Mouse (Mus musculus) testis, adult 2 months (tissue): ENCODE measurements at regions not wholly inside any gene's neighbourhood (a gene's known extent, or its start where the extent isn't known, plus 50 kb on each side); places are given as distances from the start of the nearest gene placed in this dataset.

Experiments
- CTCF ChIP-seq: fragments of 200-500 bp; IDR thresholded peaks from 2 replicates; pipeline ENCODE4 v1.5.1; 2012; ENCODE audit warnings: low read depth, mild to moderate bottlenecking, inconsistent platforms, low read length, moderate library complexity; ENCODE audit not compliant: control insufficient read depth, insufficient read depth, insufficient replicate concordance
- POLR2A ChIP-seq: fragments of 200-500 bp; IDR thresholded peaks from 2 replicates; pipeline ENCODE4 v1.6.1; 2012; ENCODE audit warnings: low read depth, mild to moderate bottlenecking, inconsistent platforms, low read length, moderate library complexity; ENCODE audit not compliant: control insufficient read depth

DNA sequence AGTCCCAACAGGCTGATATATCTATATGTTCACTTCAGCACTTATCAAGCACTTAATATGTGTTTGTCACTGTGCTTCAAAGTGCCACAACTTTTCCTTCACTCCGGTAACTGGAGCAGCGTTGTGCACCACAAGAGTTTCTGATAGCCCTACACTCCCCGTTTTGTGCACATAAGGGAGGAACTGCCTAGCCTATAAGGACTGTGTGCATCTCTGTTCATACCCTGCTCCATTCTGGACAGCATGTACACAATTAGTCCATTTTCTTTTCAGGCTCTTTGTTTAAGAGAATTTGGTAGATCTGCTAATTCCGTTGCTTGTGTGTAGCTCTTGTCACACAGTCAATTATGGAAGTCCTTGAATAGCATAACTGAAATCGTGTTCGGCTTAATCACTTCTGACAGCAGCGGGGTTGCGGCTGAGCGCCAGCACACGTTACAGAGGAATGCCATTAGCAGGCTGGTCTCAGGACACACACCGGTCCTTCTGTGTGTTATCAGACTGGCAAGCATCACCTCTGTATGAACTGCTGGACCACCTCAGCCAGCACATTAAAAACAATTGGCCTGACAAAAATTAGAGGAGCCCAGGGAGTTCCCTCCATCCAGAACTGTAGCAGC is 144.2 kb downstream of the Cmpk2 start:
- TF ChIP-seq CTCF (no peak), POLR2A (no peak)
